Mouse (Mus musculus) lung, postnatal 0 days (tissue): ENCODE results near the gene Trpc4ap. TPM values are rescaled to one million over a fixed set of nuclear protein-coding genes. Genes with fewer than 3 reads are reported as not detected.
A peak's percentile ranks its signal among the peaks of the same experiment; 100 is the strongest.

Source experiments
- ATAC-seq: fragments of 200-750 bp; cut with Nextera tagmentation; 2 replicates; pipeline ENCODE4 v1.8.0; 2017; ENCODE audit warnings: moderate library complexity
- DNase-seq: peaks from one replicate; pipeline ENCODE4 v3.0.0-alpha.2; 2016; ENCODE audit warnings: low spot score
- H3K27ac ChIP-seq: fragments of 300-500 bp; sonication (generic); 2 replicates; pipeline ENCODE4 v1.5.1; 2014; ENCODE audit warnings: antibody characterized with exemption, mild to moderate bottlenecking, low read length, mixed read lengths
- H3K27me3 ChIP-seq: fragments of 300-500 bp; sonication (generic); replicated peaks from 2 replicates; pipeline ENCODE4 v1.6.1; 2014; ENCODE audit warnings: low read length, mixed read lengths; ENCODE audit not compliant: insufficient read depth
- H3K36me3 ChIP-seq: fragments of 300-500 bp; sonication (generic); 2 replicates; pipeline ENCODE4 v1.6.1; 2014; ENCODE audit warnings: low read length, mixed read lengths; ENCODE audit not compliant: insufficient read depth
- H3K4me1 ChIP-seq: fragments of 300-500 bp; sonication (generic); 2 replicates; pipeline ENCODE4 v1.6.1; 2014; ENCODE audit warnings: antibody characterized with exemption, low read depth, low read length, mixed read lengths; ENCODE audit not compliant: insufficient read depth
- H3K4me2 ChIP-seq: fragments of 300-500 bp; sonication (generic); replicated peaks from 2 replicates; pipeline ENCODE4 v1.6.1; 2014; ENCODE audit warnings: low read depth, mild to moderate bottlenecking, low read length, moderate library complexity, mixed read lengths
- H3K4me3 ChIP-seq: fragments of 300-500 bp; sonication (generic); 2 replicates; pipeline ENCODE4 v1.5.1; 2014; ENCODE audit warnings: low read depth, low read length
- H3K9ac ChIP-seq: fragments of 300-500 bp; sonication (generic); replicated peaks from 2 replicates; pipeline ENCODE4 v1.6.1; 2014; ENCODE audit warnings: low read depth, mild to moderate bottlenecking
- H3K9me3 ChIP-seq: fragments of 300-500 bp; sonication (generic); 2 replicates; pipeline ENCODE4 v1.6.1; 2016; ENCODE audit warnings: low read length, mixed read lengths
- CTCF ChIP-seq: IDR thresholded peaks from 2 replicates; pipeline ENCODE4 v1.5.1; 2016; ENCODE audit warnings: antibody characterized with exemption, mild to moderate bottlenecking
- EP300 ChIP-seq: IDR thresholded peaks from 2 replicates; pipeline ENCODE4 v1.6.1; 2016; ENCODE audit warnings: antibody characterized with exemption, mild to moderate bottlenecking, control low read depth
- WGBS: fragments of 180-500 bp; shearing (Covaris S2); extraction: QIAGEN DNeasy Blood & Tissue Kit; methylation state at CpG from one replicate; pipeline ENCODE4 v1.1.7; 2014; 5-methylcytosine and 5-hydroxymethylcytosine counted together
- polyA plus RNA-seq: library from polyadenylated mRNA; unstranded; fragments of >200 nt; fragmentation: Nextera tagmentation; extraction: Ambion mirVana; gene quantifications from 2 replicates; pipeline ENCODE4 v1.2.1, GENCODE M21; 2015

Trpc4ap gene
- polyA plus RNA-seq, 1 experiment from 2014 or later: 83.5 TPM

DNA sequence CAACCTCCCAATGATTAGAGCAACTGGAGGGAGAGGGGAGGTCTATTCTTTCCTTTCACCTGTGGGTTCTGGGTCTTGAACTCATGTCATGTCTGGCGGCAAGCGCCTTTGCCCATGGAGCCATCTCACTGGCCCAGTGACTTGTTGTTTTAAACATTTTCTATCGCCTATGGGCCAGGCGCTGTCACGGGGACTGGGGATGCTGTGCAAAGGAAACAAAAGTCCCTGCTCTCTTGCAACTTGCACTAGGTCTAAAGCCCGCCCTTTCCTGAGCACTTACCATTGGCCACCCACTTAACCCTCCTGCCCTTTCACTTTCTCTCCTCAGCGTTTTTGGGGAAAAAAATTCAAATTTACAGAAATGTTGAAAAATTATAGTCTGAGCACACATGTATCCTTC, 4.7 kb upstream of the Trpc4ap start:
- H3K4me2 ChIP-seq: no peak overlapping the region
- no peak for ATAC-seq
- no peak overlapping the region for H3K9ac ChIP-seq
- no peaks in the 10 kb centered on the region for H3K9me3 ChIP-seq
- no peaks in the 10 kb centered on the region for H3K4me1 ChIP-seq
- TF ChIP-seq CTCF (no peak), EP300 (no peak)
- no peak overlapping the region for H3K27ac ChIP-seq
- no peak overlapping the region for H3K4me3 ChIP-seq
- H3K36me3 ChIP-seq: no peaks in the 10 kb centered on the region
- no peak for DNase-seq
- 69% methylated on average over 7 of the region's 7 CpGs for WGBS
- no peaks in the 10 kb centered on the region for H3K27me3 ChIP-seq

DNA sequence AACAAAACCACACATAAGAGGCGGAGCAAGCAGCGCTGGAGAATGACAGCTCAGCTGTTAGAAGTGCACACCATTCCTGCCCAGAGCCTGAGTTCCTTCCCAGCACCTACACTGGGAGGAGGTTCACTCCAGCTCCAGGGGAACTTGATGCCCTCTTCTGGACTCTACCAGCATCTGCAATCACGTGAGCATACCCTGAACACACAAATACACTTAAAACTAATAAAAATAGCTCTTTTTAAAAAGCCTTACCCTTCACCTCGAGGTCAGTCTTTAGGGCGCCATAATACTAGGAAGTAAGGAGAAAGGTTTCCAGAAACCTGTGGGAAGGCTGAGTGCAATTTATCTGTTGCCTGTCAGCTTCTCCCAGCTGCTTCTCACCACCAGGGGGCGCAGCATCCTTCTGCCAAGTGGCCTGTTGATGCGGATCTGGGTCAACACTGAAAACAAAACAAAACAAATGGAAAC, 3.9 kb upstream of the Trpc4ap start:
- H3K9me3 ChIP-seq: no peaks in the 10 kb centered on the region
- no peak overlapping the region for H3K27ac ChIP-seq
- WGBS: 9% methylated on average over 7 of the region's 7 CpGs
- ATAC-seq (0 out of 2 replicates have a peak, but pooled peaks have one; percentile 18), DNase-seq (peak; percentile 87)
- H3K27me3 ChIP-seq: no peaks in the 10 kb centered on the region
- no peaks in the 10 kb centered on the region for H3K4me1 ChIP-seq
- H3K36me3 ChIP-seq: no peaks in the 10 kb centered on the region
- no peak overlapping the region for H3K4me3 ChIP-seq
- TF ChIP-seq EP300 (no peak), CTCF (peak; percentile 90)
- no peak overlapping the region for H3K9ac ChIP-seq
- H3K4me2 ChIP-seq: no peak overlapping the region

DNA sequence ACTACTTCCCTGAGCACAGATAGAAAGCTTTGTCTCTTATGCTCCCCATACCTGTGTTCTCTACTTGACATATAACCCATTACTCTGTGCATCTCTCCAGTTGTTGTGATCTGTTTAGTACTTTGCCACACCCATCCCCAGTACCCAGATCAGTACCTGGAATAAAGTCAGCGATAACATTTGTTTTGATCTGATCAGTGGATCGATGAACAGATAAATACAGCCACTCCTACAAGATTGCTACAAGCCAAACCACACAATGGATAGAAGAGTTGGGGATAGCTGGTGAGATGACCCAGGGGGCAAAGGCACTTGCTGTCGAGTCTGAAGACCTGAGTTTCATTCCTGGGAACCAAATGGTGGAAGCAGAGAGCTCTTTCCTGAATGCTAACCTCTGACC, 3.1 kb upstream of the Trpc4ap start:
- ATAC-seq (no peak), DNase-seq (no peak)
- H3K4me2 ChIP-seq: no peak overlapping the region
- no peak overlapping the region for H3K27ac ChIP-seq
- no peaks in the 10 kb centered on the region for H3K27me3 ChIP-seq
- no peaks in the 10 kb centered on the region for H3K36me3 ChIP-seq
- H3K4me3 ChIP-seq: no peak overlapping the region
- TF ChIP-seq CTCF: no peak
- TF ChIP-seq EP300: no peak
- no peaks in the 10 kb centered on the region for H3K9me3 ChIP-seq
- no peaks in the 10 kb centered on the region for H3K4me1 ChIP-seq
- H3K9ac ChIP-seq: no peak overlapping the region
- WGBS: 65% methylated on average over 3 of the region's 3 CpGs

DNA sequence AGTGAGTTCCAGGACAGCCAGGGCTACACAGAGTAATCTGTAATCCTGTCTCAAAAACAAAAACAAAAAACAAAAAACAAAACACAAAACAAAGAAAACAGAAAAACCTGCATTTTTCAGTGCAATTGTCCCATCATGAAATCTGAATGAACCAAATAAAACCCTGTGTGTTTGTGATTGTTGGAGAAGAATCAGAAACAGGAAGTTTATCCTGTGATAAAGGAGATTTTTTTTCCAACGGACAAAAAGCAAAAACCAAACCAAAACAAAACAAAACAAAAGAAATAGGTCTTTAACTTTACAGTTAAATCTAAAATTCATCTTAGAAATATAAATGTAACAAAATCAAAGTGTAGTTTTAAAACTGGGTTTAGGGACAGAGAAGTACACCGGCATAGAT, 2.4 kb upstream of the Trpc4ap start:
- no peak overlapping the region for H3K4me2 ChIP-seq
- H3K27ac ChIP-seq: no peak overlapping the region
- no peak overlapping the region for H3K9ac ChIP-seq
- DNase-seq (no peak), ATAC-seq (no peak)
- H3K4me1 ChIP-seq: no peaks in the 10 kb centered on the region
- 65% methylated on average over 2 of the region's 2 CpGs for WGBS
- H3K36me3 ChIP-seq: no peaks in the 10 kb centered on the region
- H3K27me3 ChIP-seq: no peaks in the 10 kb centered on the region
- H3K9me3 ChIP-seq: no peaks in the 10 kb centered on the region
- H3K4me3 ChIP-seq: no peak overlapping the region
- no peak for TF ChIP-seq CTCF
- TF ChIP-seq EP300: no peak

DNA sequence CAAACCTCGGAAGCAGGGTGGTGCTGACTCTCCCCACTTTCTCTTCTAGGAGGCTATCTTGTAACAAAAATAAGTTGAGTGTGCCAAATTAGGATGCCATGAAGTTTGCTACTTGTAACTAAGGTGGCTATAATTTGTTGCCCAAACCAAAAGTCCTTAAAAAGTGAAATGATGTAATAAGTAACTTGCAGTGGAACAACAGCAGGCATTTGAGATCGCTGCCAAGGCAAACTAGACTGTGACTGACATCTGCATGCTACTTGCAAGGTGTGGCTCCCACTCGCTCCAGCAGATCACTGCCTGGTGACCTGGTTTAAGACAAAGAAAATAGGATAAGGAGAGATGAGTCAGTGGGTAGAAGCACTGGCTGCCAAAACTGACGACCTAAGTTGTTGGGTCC, 952 bp upstream of the Trpc4ap start:
- DNase-seq (peak; percentile 14), ATAC-seq (no peak)
- 88% methylated on average over 4 of the region's 4 CpGs for WGBS
- Histone ChIP-seq H3K9ac (no peak overlapping the region), H3K27me3 (no peaks in the 10 kb centered on the region), H3K36me3 (no peaks in the 10 kb centered on the region), H3K4me1 (no peaks in the 10 kb centered on the region), H3K4me2 (no peak overlapping the region), H3K27ac (no peak overlapping the region), H3K9me3 (no peaks in the 10 kb centered on the region), H3K4me3 (no peak overlapping the region)
- TF ChIP-seq CTCF: no peak
- no peak for TF ChIP-seq EP300

DNA sequence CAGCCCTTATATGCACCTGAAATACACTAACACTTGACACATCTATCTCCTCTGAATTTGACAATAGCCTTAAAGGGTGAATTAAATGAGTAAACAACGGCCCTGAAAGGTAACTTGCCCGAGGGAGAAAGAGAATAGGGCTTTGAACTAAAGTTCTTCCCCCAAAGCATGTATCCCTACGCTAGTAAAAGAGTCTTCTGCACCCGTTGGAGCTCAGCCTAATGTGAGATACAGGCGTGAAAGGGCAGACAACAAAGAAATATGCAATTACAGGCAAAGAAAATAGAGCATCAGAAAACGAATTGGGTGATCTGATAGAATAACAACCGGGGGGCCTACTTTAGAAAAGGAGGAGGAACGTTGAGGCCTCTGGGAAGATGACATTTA, 855 bp downstream of the Trpc4ap start:
- no peak for ATAC-seq
- Histone ChIP-seq H3K4me2 (peak overlapping the region; percentile 70), H3K27me3 (no peaks in the 10 kb centered on the region), H3K9ac (peak overlapping the region; percentile 97), H3K4me1 (no peaks in the 10 kb centered on the region), H3K9me3 (no peaks in the 10 kb centered on the region), H3K36me3 (no peaks in the 10 kb centered on the region), H3K4me3 (peak overlapping the region; percentile 96), H3K27ac (peak overlapping the region; percentile 87)
- no peak for TF ChIP-seq CTCF
- TF ChIP-seq EP300: no peak
- 3% methylated on average over 8 of the region's 8 CpGs for WGBS
- DNase-seq: peak; percentile 22

DNA sequence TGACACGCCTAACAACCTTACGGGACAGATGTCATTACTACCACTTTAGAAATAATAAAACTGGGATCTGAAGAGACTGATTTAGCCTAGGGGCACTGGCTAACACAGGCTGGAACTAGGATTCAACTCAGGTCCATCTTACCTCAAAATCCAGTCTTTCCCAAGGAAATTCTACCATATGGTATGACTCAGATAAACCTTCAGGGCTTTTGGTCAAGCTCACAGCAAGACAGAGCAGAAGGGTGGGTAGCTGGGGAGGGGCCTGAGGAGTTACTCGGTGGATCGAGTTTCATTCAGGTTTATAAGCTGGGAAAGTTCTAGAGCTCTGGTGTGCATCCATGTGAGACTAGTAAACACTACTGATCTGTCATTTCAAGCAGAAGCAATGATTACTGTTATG, 3.0 kb downstream of the Trpc4ap start:
- WGBS: 84% methylated on average over 4 of the region's 4 CpGs
- Histone ChIP-seq H3K27ac (no peak overlapping the region), H3K4me1 (no peaks in the 10 kb centered on the region), H3K4me3 (no peak overlapping the region), H3K36me3 (no peaks in the 10 kb centered on the region), H3K4me2 (no peak overlapping the region), H3K27me3 (no peaks in the 10 kb centered on the region), H3K9me3 (no peaks in the 10 kb centered on the region), H3K9ac (no peak overlapping the region)
- ATAC-seq: no peak
- no peak for DNase-seq
- TF ChIP-seq CTCF (no peak), EP300 (no peak)
